Mouse (Mus musculus): ENCODE data around the gene C1qa. TPM values are rescaled to one million over a fixed set of nuclear protein-coding genes. Genes with fewer than 3 reads are reported as not detected.

The C1qa gene
- total and polyA plus RNA-seq, 3 experiments = 0.12 TPM; not detected in 2

- H3K27me3 ChIP-seq (ENCODE audit: control insufficient read depth in 1 of 2, insufficient read depth in 2 of 2, low read length in 2 of 2) = no peaks in the 10 kb centered on the region; a peak in 2 of 4 replicates
- DNase-seq (ENCODE audit: low read depth, low spot score) = peak; percentile 16
- H3K36me3 ChIP-seq (ENCODE audit: control insufficient read depth in 1 of 2, insufficient read depth in 2 of 2, low read length in 2 of 2) = no peaks in the 10 kb centered on the region
Observed at GRCm38 (mm10) chr4:136876971-136877370, 21.6 kb downstream of the C1qa start.

GRCm38 (mm10) chr4:136875012-136875411 is 23.6 kb downstream of the C1qa start:
- H3K4me3 ChIP-seq (ENCODE audit: control insufficient read depth in 1 of 2, insufficient read depth in 1 of 2, low read depth in 2 of 2, low read length in 2 of 2) = no peak overlapping the region
- no peaks in the 10 kb centered on the region for H3K36me3 ChIP-seq (ENCODE audit: control insufficient read depth in 1 of 2, insufficient read depth in 2 of 2, low read length in 2 of 2)
- H3K9me3 ChIP-seq (replicated peaks; ENCODE audit: insufficient read depth, low read length) = no peaks in the 10 kb centered on the region
- no peaks in the 10 kb centered on the region for H3K4me1 ChIP-seq (ENCODE audit: control insufficient read depth in 1 of 2, insufficient read depth in 2 of 2, low read length in 2 of 2)
- TF ChIP-seq USF1 (IDR thresholded peaks at IDR 0.05; ENCODE audit: low read depth, low read length) (no peak), MXI1 (IDR thresholded peaks at IDR 0.05; ENCODE audit: low read depth, low read length) (no peak), MYC (IDR thresholded peaks at IDR 0.05; ENCODE audit: low read depth, low read length) (no peak), ZMIZ1 (IDR thresholded peaks at IDR 0.05; ENCODE audit: low read depth, low read length) (no peak), BHLHE40 (IDR thresholded peaks at IDR 0.05; ENCODE audit: borderline replicate concordance, low read depth, low read length) (no peak), NELFE (IDR thresholded peaks at IDR 0.05; ENCODE audit: low read depth, low read length) (no peak), TAL1 (IDR thresholded peaks at IDR 0.05; ENCODE audit: low read length) (no peak), HCFC1 (IDR thresholded peaks at IDR 0.05; ENCODE audit: low read depth, low read length) (no peak), RAD21 (IDR thresholded peaks at IDR 0.05; ENCODE audit: low read depth, low read length) (no peak), ZC3H11A (IDR thresholded peaks at IDR 0.05; ENCODE audit: low read depth, low read length) (no peak), JUND (IDR thresholded peaks at IDR 0.05; ENCODE audit: low read depth, low read length) (no peak), ELF1 (IDR thresholded peaks at IDR 0.05; ENCODE audit: low read depth, low read length) (no peak), UBTF (IDR thresholded peaks at IDR 0.05; ENCODE audit: borderline replicate concordance, insufficient read depth, low read depth, low read length) (no peak)
- no peak overlapping the region for H3K9ac ChIP-seq (ENCODE audit: control insufficient read depth, low read depth, low read length, poor library complexity, severe bottlenecking)
- H3K79me2 ChIP-seq (ENCODE audit: control insufficient read depth, insufficient read depth, low read length, poor library complexity) = no peaks in the 10 kb centered on the region
- DNase-seq (ENCODE audit: low read depth, low spot score) = no peak
- H3K27ac ChIP-seq (ENCODE audit: control insufficient read depth, low read depth, low read length) = no peak overlapping the region
- no peaks in the 10 kb centered on the region; a peak in 1 of 4 replicates for H3K27me3 ChIP-seq (ENCODE audit: control insufficient read depth in 1 of 2, insufficient read depth in 2 of 2, low read length in 2 of 2)

More at GRCm38 (mm10) chr4:136876971-136877370, 21.6 kb downstream of the C1qa start:
- no peaks in the 10 kb centered on the region for H3K9me3 ChIP-seq (replicated peaks; ENCODE audit: insufficient read depth, low read length)
- TF ChIP-seq CTCF (IDR thresholded peaks at IDR 0.05 in 2 of 3, conservative IDR thresholded peaks at IDR 0.05 in 1 of 3; ENCODE audit: control insufficient read depth in 1 of 3, insufficient read depth in 1 of 3, low read depth in 2 of 3, low read length in 3 of 3, poor library complexity in 1 of 3, severe bottlenecking in 1 of 3) (peak; percentile 13 to 63 (median 54); a peak in 5 of 6 replicates), TCF12 (IDR thresholded peaks at IDR 0.05; ENCODE audit: low read depth, low read length) (no peak), SMC3 (IDR thresholded peaks at IDR 0.05; ENCODE audit: low read depth, low read length) (peak; percentile 59), JUND (IDR thresholded peaks at IDR 0.05; ENCODE audit: low read depth, low read length) (no peak), GATA1 (IDR thresholded peaks at IDR 0.05; ENCODE audit: low read depth, low read length) (no peak), ZC3H11A (IDR thresholded peaks at IDR 0.05; ENCODE audit: low read depth, low read length) (0 out of 2 replicates have a peak, but pooled peaks have one; percentile 7), RAD21 (IDR thresholded peaks at IDR 0.05; ENCODE audit: low read depth, low read length) (peak; percentile 55)
- no peaks in the 10 kb centered on the region for H3K79me2 ChIP-seq (ENCODE audit: control insufficient read depth, insufficient read depth, low read length, poor library complexity)
- H3K27ac ChIP-seq (ENCODE audit: control insufficient read depth, low read depth, low read length) = no peak overlapping the region
- H3K9ac ChIP-seq (ENCODE audit: control insufficient read depth, low read depth, low read length, poor library complexity, severe bottlenecking) = no peak overlapping the region
- H3K4me1 ChIP-seq (ENCODE audit: control insufficient read depth in 1 of 2, insufficient read depth in 2 of 2, low read length in 2 of 2) = no peaks in the 10 kb centered on the region
- no peak overlapping the region for H3K4me3 ChIP-seq (ENCODE audit: control insufficient read depth in 1 of 2, insufficient read depth in 1 of 2, low read depth in 2 of 2, low read length in 2 of 2)

Measured in MEL (cell line).